Mouse (Mus musculus): ENCODE data around the gene Rassf1.
A peak's percentile ranks its signal among the peaks of the same experiment; 100 is the strongest.

The Rassf1 gene

GRCm38 (mm10) chr9:107581584-107581983, 30.2 kb downstream of the Rassf1 start:
- no peak for DNase-seq

GRCm38 (mm10) chr9:107582509-107583062, 31.2 kb downstream of the Rassf1 start:
- no peak for DNase-seq

GRCm38 (mm10) chr9:107583174-107583573, 31.8 kb downstream of the Rassf1 start:
- DNase-seq, result no peak

GRCm38 (mm10) chr9:107586504-107586903, 35.1 kb downstream of the Rassf1 start:
- DNase-seq, result peak in 1 of 2 experiments; percentile 23

- peak; percentile 97 to 99 for DNase-seq
Observed at GRCm38 (mm10) chr9:107586974-107587832, 35.8 kb downstream of the Rassf1 start, which contains the start of gene Ifrd2. Ifrd2 (plus strand) TSS chr9:107587642.

GRCm38 (mm10) chr9:107587833-107588639, 36.7 kb downstream of the Rassf1 start:
- DNase-seq, result no peak

GRCm38 (mm10) chr9:107590058-107590772, 38.9 kb downstream of the Rassf1 start:
- peak in 1 of 2 experiments; percentile 30 for DNase-seq

- DNase-seq, result no peak
Observed at GRCm38 (mm10) chr9:107590773-107591060, 39.4 kb downstream of the Rassf1 start.

GRCm38 (mm10) chr9:107593101-107593976, 42.0 kb downstream of the Rassf1 start:
- no peak for DNase-seq

- DNase-seq, result no peak
Observed at GRCm38 (mm10) chr9:107594281-107595062, 43.1 kb downstream of the Rassf1 start.

GRCm38 (mm10) chr9:107596619-107597569, 45.5 kb downstream of the Rassf1 start:
- DNase-seq, result no peak

- DNase-seq, result no peak
Observed at GRCm38 (mm10) chr9:107598385-107598784, 47.0 kb downstream of the Rassf1 start.

GRCm38 (mm10) chr9:107599433-107599832, 48.1 kb downstream of the Rassf1 start:
- no peak for DNase-seq

GRCm38 (mm10) chr9:107599842-107600241, 48.5 kb downstream of the Rassf1 start:
- no peak for DNase-seq

- peak in 1 of 2 experiments; percentile 48 for DNase-seq
Observed at GRCm38 (mm10) chr9:107600745-107601144, 49.4 kb downstream of the Rassf1 start.

GRCm38 (mm10) chr9:107601275-107601674, 49.9 kb downstream of the Rassf1 start:
- DNase-seq, result no peak

GRCm38 (mm10) chr9:107602068-107602648, 50.8 kb downstream of the Rassf1 start:
- DNase-seq, result peak; percentile 85 to 93

GRCm38 (mm10) chr9:107603251-107603650, 51.9 kb downstream of the Rassf1 start:
- DNase-seq, result no peak

- DNase-seq, result no peak
Observed at GRCm38 (mm10) chr9:107605041-107605661, 53.8 kb downstream of the Rassf1 start.
